Mouse (Mus musculus): Measurements from ENCODE around the gene Nedd9.

- no peak for TF ChIP-seq CTCF (IDR thresholded peaks at IDR 0.05; ENCODE audit: insufficient read depth, low read length)
- no peak for TF ChIP-seq POLR2A (IDR thresholded peaks at IDR 0.05; ENCODE audit: borderline replicate concordance, extremely low read depth, low read depth, low read length)
These were observed 187.1 kb downstream of the Nedd9 start for GRCm38 (mm10) chr13:41300037-41300436.

Measured in lung, adult 2 months (tissue).